Mouse (Mus musculus) CH12.LX (cell line): ENCODE results near the gene Uts2b. TPM values are rescaled to one million over a fixed set of nuclear protein-coding genes. Genes with fewer than 3 reads are reported as not detected.

Experiments
- DNase-seq: peaks from one replicate; pipeline ENCODE4 v3.0.0-alpha.2; 2013; ENCODE audit errors: extremely low read depth
- H3K27ac ChIP-seq: 2 replicates; pipeline ENCODE4 v1.5.1; 2012; ENCODE audit warnings: low read depth, mild to moderate bottlenecking, control low read depth, moderate library complexity; ENCODE audit not compliant: insufficient read depth
- H3K27me3 ChIP-seq: replicated peaks from 2 replicates; pipeline ENCODE3; 2012; ENCODE audit warnings: inconsistent platforms
- H3K36me3 ChIP-seq, 2 experiments: replicated peaks in 1 of 2; 2 replicates each; pipeline versions ENCODE3 to v1.6.1; 2012; ENCODE audit warnings: inconsistent platforms in 1 of 2, low read length in 1 of 2, mild to moderate bottlenecking in 1 of 2, mixed read lengths in 1 of 2, moderate library complexity in 1 of 2; ENCODE audit not compliant: control insufficient read depth in 1 of 2, insufficient read depth in 1 of 2
- H3K4me1 ChIP-seq, 2 experiments: 2 replicates each; pipeline ENCODE4 v1.6.1; 2012; ENCODE audit warnings: inconsistent platforms in 1 of 2, moderate library complexity in 1 of 2; ENCODE audit not compliant: insufficient read depth in 2 of 2, control insufficient read depth in 1 of 2
- H3K4me2 ChIP-seq: 2 replicates; pipeline ENCODE4 v1.6.1; 2012; ENCODE audit warnings: low read depth, mild to moderate bottlenecking, control low read depth; ENCODE audit not compliant: poor library complexity, insufficient read depth, severe bottlenecking
- H3K4me3 ChIP-seq, 3 experiments: fragments of 150-350 bp in 1 of 3; sonication (generic) in 1 of 3; replicated peaks in 1 of 3; 2 replicates each; pipeline versions ENCODE3 to v1.5.1; 2011 to 2012; ENCODE audit warnings: low read depth in 2 of 3, low read length in 2 of 3, mild to moderate bottlenecking in 2 of 3, moderate library complexity in 2 of 3, control low read depth in 1 of 3, improper control_type of control experiment in 1 of 3, inconsistent platforms in 1 of 3, mixed read lengths in 1 of 3; ENCODE audit not compliant: poor library complexity in 1 of 3
- H3K79me2 ChIP-seq: replicated peaks from 2 replicates; pipeline ENCODE4 v1.6.1; 2012; ENCODE audit warnings: mild to moderate bottlenecking, moderate library complexity; ENCODE audit not compliant: control insufficient read depth, poor library complexity, insufficient read depth, severe bottlenecking; ENCODE audit errors: extremely low read depth
- H3K9ac ChIP-seq: 2 replicates; pipeline ENCODE4 v1.6.1; 2012; ENCODE audit warnings: low read depth, mild to moderate bottlenecking, control low read depth, moderate library complexity; ENCODE audit not compliant: insufficient read depth
- H3K9me3 ChIP-seq: replicated peaks from 2 replicates; pipeline ENCODE3; 2012; ENCODE audit warnings: low read length, inconsistent platforms, mixed read lengths
- CHD1 ChIP-seq: IDR thresholded peaks from 2 replicates; pipeline ENCODE4 v1.6.1; 2012; ENCODE audit warnings: low read depth, low read length, improper control_type of control experiment, inconsistent platforms
- CHD2 ChIP-seq: IDR thresholded peaks from 2 replicates; pipeline ENCODE4 v1.6.1; 2011; ENCODE audit warnings: low read length, improper control_type of control experiment
- E2F4 ChIP-seq: IDR thresholded peaks from 2 replicates; pipeline ENCODE4 v1.6.1; 2011; ENCODE audit warnings: low read depth, low read length, improper control_type of control experiment; ENCODE audit not compliant: insufficient replicate concordance
- ELF1 ChIP-seq: IDR thresholded peaks from 2 replicates; pipeline ENCODE4 v1.6.1; 2014; ENCODE audit warnings: low read depth, mild to moderate bottlenecking, inconsistent platforms, low read length, improper control_type of control experiment
- EP300 ChIP-seq: IDR thresholded peaks from 2 replicates; pipeline ENCODE4 v1.6.1; 2011; ENCODE audit warnings: low read length, improper control_type of control experiment
- ETS1 ChIP-seq: conservative IDR thresholded peaks from 2 replicates; pipeline ENCODE4 v1.6.1; 2012; ENCODE audit warnings: low read depth, mild to moderate bottlenecking, inconsistent platforms, low read length, improper control_type of control experiment, moderate library complexity
- IRF4 ChIP-seq: IDR thresholded peaks from 2 replicates; pipeline ENCODE4 v1.6.1; 2014; ENCODE audit warnings: low read depth, mild to moderate bottlenecking, inconsistent platforms, low read length, improper control_type of control experiment
- JUN ChIP-seq: IDR thresholded peaks from 2 replicates; pipeline ENCODE4 v1.6.1; 2011; ENCODE audit warnings: low read depth, mild to moderate bottlenecking, low read length, improper control_type of control experiment, moderate library complexity; ENCODE audit not compliant: insufficient read depth
- JUND ChIP-seq: conservative IDR thresholded peaks from 2 replicates; pipeline ENCODE4 v1.6.1; 2011; ENCODE audit warnings: low read depth, low read length, improper control_type of control experiment
- MAFK ChIP-seq: IDR thresholded peaks from 2 replicates; pipeline ENCODE4 v1.6.1; 2011; ENCODE audit warnings: low read length, improper control_type of control experiment; ENCODE audit not compliant: insufficient replicate concordance
- MAX ChIP-seq: IDR thresholded peaks from 2 replicates; pipeline ENCODE4 v1.6.1; 2011; ENCODE audit warnings: low read length, improper control_type of control experiment
- MEF2A ChIP-seq: IDR thresholded peaks from 2 replicates; pipeline ENCODE4 v1.6.1; 2014; ENCODE audit warnings: low read depth, mild to moderate bottlenecking, inconsistent platforms, low read length, improper control_type of control experiment, borderline replicate concordance
- MXI1 ChIP-seq: IDR thresholded peaks from 2 replicates; pipeline ENCODE4 v1.6.1; 2011; ENCODE audit warnings: mild to moderate bottlenecking, low read depth, low read length, improper control_type of control experiment
- PAX5 ChIP-seq: IDR thresholded peaks from 2 replicates; pipeline ENCODE4 v1.6.1; 2012; ENCODE audit warnings: low read length, inconsistent platforms, mixed read lengths
- POLR2AphosphoS2 ChIP-seq: IDR thresholded peaks from 2 replicates; pipeline ENCODE4 v1.6.1; 2011; ENCODE audit warnings: low read depth, low read length, improper control_type of control experiment
- RAD21 ChIP-seq: IDR thresholded peaks from 2 replicates; pipeline ENCODE4 v1.6.1; 2011; ENCODE audit warnings: low read depth, mild to moderate bottlenecking, low read length, improper control_type of control experiment, moderate library complexity
- RCOR1 ChIP-seq: conservative IDR thresholded peaks from 2 replicates; pipeline ENCODE4 v1.6.1; 2012; ENCODE audit warnings: low read depth, mild to moderate bottlenecking, inconsistent platforms, low read length, improper control_type of control experiment
- SIN3A ChIP-seq: IDR thresholded peaks from 2 replicates; pipeline ENCODE4 v1.6.1; 2012; ENCODE audit warnings: low read length, improper control_type of control experiment, inconsistent platforms
- SMC3 ChIP-seq: IDR thresholded peaks from 2 replicates; pipeline ENCODE4 v1.6.1; 2011; ENCODE audit warnings: low read depth, low read length, improper control_type of control experiment
- TBP ChIP-seq: conservative IDR thresholded peaks from 2 replicates; pipeline ENCODE4 v1.6.1; 2011; ENCODE audit warnings: low read depth, low read length, improper control_type of control experiment
- UBTF ChIP-seq: IDR thresholded peaks from 2 replicates; pipeline ENCODE4 v1.6.1; 2012; ENCODE audit warnings: low read depth, mild to moderate bottlenecking, inconsistent platforms, low read length, improper control_type of control experiment, moderate library complexity
- USF1 ChIP-seq: IDR thresholded peaks from 2 replicates; pipeline ENCODE4 v1.6.1; 2014; ENCODE audit warnings: low read depth, mild to moderate bottlenecking, inconsistent platforms, low read length, improper control_type of control experiment
- USF2 ChIP-seq: conservative IDR thresholded peaks from 2 replicates; pipeline ENCODE4 v1.6.1; 2011; ENCODE audit warnings: low read depth, low read length, improper control_type of control experiment
- ZC3H11A ChIP-seq: IDR thresholded peaks from 2 replicates; pipeline ENCODE4 v1.6.1; 2012; ENCODE audit warnings: low read depth, mild to moderate bottlenecking, inconsistent platforms, low read length, improper control_type of control experiment
- ZKSCAN1 ChIP-seq: IDR thresholded peaks from 2 replicates; pipeline ENCODE4 v1.6.1; 2012; ENCODE audit warnings: low read depth, inconsistent platforms, low read length, improper control_type of control experiment, borderline replicate concordance
- ZMIZ1 ChIP-seq: IDR thresholded peaks from 2 replicates; pipeline ENCODE4 v1.6.1; 2012; ENCODE audit warnings: low read depth, mild to moderate bottlenecking, inconsistent platforms, low read length, improper control_type of control experiment
- ZNF384 ChIP-seq: IDR thresholded peaks from 2 replicates; pipeline ENCODE4 v1.6.1; 2012; ENCODE audit warnings: low read depth, low read length, improper control_type of control experiment, inconsistent platforms
- dilution Hi-C: fragments of 300-500 bp; cut with MboI; formaldehyde crosslinking; loops from 2 replicates; pipeline ENCODE4 v1.14.3; 2020; ENCODE audit warnings: low sequenced_read_pairs; ENCODE audit not compliant: extremely low pct_unique_long_range_greater_than_20kb, extremely low pct_ligation_motif_present
- in situ Hi-C: fragments of 300-500 bp; cut with MboI; formaldehyde crosslinking; loops from 3 replicates; pipeline ENCODE4 v1.14.3; 2019; ENCODE audit warnings: low sequenced_read_pairs, low pct_ligation_motif_present, low pct_unique_long_range_greater_than_20kb, mixed read lengths
- polyA plus RNA-seq: library from polyadenylated mRNA; unstranded; fragments of >175 nt; gene quantifications from 2 replicates; pipeline ENCODE4 v1.2.1, GENCODE M21; 2012; ENCODE audit warnings: low read depth; ENCODE audit not compliant: insufficient read length
- total RNA-seq, 2 experiments: library from RNA; depleted of rRNA; stranded (reverse); fragments of 300-350 nt in 1 of 2; fragments of >200 nt in 1 of 2; gene quantifications; 2 replicates each; pipeline ENCODE4 v1.2.3; 2012 to 2014

The Uts2b gene
- total and polyA plus RNA-seq, 3 experiments: 0.38 to 0.51 TPM; not detected in 1

DNA sequence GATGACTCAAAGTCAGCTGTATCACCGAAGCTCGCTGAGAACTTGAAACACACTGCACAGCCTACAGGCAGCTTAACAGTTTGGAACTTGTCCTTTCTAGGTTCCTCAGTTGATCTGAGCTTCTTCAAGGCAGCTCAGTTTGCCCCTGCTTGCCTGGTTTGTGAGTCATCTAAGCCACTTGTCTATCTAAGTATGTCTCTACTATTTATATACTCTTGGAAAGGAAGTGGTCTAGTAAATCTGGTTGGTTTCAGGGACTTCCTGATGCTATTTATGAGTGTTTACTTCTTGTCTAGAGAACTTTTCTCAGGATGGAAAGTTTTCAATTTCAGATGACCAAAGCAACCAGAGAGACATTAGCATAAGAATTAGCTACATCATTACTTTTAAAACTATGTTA, 43.6 kb downstream of the Uts2b start (continued):
- TF ChIP-seq ZC3H11A (no peak), USF1 (no peak), RCOR1 (0 out of 2 replicates have a peak, but pooled peaks have one; percentile 77), SIN3A (peak; percentile 52; the same call in 1 of the 2 replicates), MAFK (peak; percentile 79), EP300 (peak; percentile 94), JUND (peak; percentile 92)

DNA sequence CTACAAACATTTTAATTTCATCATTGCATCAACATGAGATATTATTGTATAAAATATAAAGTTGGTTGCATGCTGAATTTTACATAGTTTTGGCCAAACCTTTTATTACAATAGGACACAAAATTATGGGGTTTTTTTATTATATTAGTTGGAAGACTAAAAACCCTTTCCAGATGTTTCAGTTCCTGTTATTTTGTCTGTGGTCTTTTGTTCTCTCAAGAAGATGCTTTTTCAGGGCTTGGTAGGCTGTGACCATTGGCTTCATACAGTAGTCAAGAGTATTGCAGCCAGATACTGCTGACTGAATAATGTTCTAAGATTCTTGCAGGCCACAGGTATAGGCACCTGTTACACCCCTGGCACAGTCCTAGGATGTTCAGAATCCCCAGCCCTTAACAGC, 48.0 kb downstream of the Uts2b start:
- DNase-seq: peak; percentile 43
- Histone ChIP-seq H3K27ac (no peak overlapping the region), H3K4me1 (peaks cover 12 to 40% of the 10 kb centered on the region in 2 experiments; a peak in 3 of 4 replicates), H3K4me2 (peak overlapping the region; percentile 16), H3K79me2 (peaks cover 4% of the 10 kb centered on the region), H3K9ac (no peak overlapping the region), H3K27me3 (no peaks in the 10 kb centered on the region), H3K9me3 (peaks cover 4% of the 10 kb centered on the region), H3K4me3 (no peak overlapping the region), H3K36me3 (peaks cover 2 to 20% of the 10 kb centered on the region in 2 experiments)
- TF ChIP-seq PAX5: no peak
- TF ChIP-seq SIN3A: no peak
- TF ChIP-seq ZNF384: peak; percentile 35; the same call in 1 of the 2 replicates
- no peak for TF ChIP-seq JUN
- TF ChIP-seq ELF1: no peak
- TF ChIP-seq EP300: peak; percentile 72
- TF ChIP-seq RAD21: no peak
- TF ChIP-seq MAX: no peak
- peak; percentile 61; the same call in 1 of the 2 replicates for TF ChIP-seq IRF4
- TF ChIP-seq ZMIZ1: no peak
- TF ChIP-seq ETS1: no peak
- no peak for TF ChIP-seq SMC3
- no peak for TF ChIP-seq TBP
- no peak for TF ChIP-seq USF2
- TF ChIP-seq UBTF: no peak
- dilution Hi-C loops (no loop called here), in situ Hi-C loops (no loop called here)

DNA sequence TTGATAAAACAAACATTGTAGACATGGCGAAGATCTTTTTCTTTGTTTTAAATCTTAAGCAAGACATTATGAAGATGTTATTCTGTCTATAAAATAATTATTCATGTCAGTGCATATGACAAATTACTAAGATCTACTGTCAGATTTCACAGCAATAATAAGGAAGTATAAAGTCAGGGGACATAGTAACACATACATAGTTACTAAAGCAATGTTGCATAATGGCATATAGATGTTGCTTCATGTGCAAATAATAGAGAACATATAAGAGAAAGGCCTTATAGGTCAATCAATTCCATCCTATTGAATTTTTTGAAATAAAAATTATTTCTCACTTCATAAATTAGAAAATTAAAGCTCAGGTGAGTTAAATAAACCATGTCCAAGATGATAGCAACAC, 50.9 kb downstream of the Uts2b start:
- dilution Hi-C loops: no loop called here
- H3K4me1 ChIP-seq: peaks cover 10 to 25% of the 10 kb centered on the region in 2 experiments; a peak in 3 of 4 replicates
- no peaks in the 10 kb centered on the region for H3K9me3 ChIP-seq
- TF ChIP-seq PAX5 (no peak), MXI1 (no peak), USF2 (no peak), ZMIZ1 (no peak), RCOR1 (no peak), E2F4 (no peak), UBTF (no peak), POLR2AphosphoS2 (no peak), CHD1 (no peak), ZNF384 (no peak), EP300 (no peak), IRF4 (no peak), CHD2 (no peak), JUN (no peak), MEF2A (no peak), ZKSCAN1 (no peak)
- H3K4me3 ChIP-seq: no peak overlapping the region
- H3K27me3 ChIP-seq: no peaks in the 10 kb centered on the region
- H3K4me2 ChIP-seq: no peak overlapping the region
- no peaks in the 10 kb centered on the region; the same call in 1 of the 2 replicates for H3K79me2 ChIP-seq
- H3K9ac ChIP-seq: no peak overlapping the region
- H3K27ac ChIP-seq: no peak overlapping the region
- no peak for DNase-seq
- in situ Hi-C loops: no loop called here
- H3K36me3 ChIP-seq: peaks cover 2 to 21% of the 10 kb centered on the region in 2 experiments
